Mouse (Mus musculus) forebrain, embryonic 10.5 days (tissue): ENCODE measurements around the gene Traf2. TPM values are rescaled to one million over a fixed set of nuclear protein-coding genes. Genes with fewer than 3 reads are reported as not detected.

ENCODE experiments used
- DNase-seq: peaks from one replicate; pipeline ENCODE4 v3.0.0-alpha.2; 2017; ENCODE audit warnings: low spot score; ENCODE audit errors: extremely low spot score
- H3K27ac ChIP-seq: fragments of 300-500 bp; sonication (generic); 2 replicates; pipeline ENCODE4 v1.5.1; 2016; ENCODE audit warnings: mild to moderate bottlenecking
- H3K27me3 ChIP-seq: fragments of 300-500 bp; sonication (generic); 2 replicates; pipeline ENCODE4 v1.6.1; 2016; ENCODE audit warnings: mild to moderate bottlenecking; ENCODE audit not compliant: poor library complexity, severe bottlenecking
- H3K36me3 ChIP-seq: fragments of 300-500 bp; sonication (generic); replicated peaks from 2 replicates; pipeline ENCODE4 v1.6.1; 2016; ENCODE audit warnings: mild to moderate bottlenecking, moderate library complexity
- H3K4me1 ChIP-seq: fragments of 300-500 bp; sonication (generic); 2 replicates; pipeline ENCODE4 v1.6.1; 2016
- H3K4me3 ChIP-seq: fragments of 300-500 bp; sonication (generic); 2 replicates; pipeline ENCODE4 v1.5.1; 2016; ENCODE audit warnings: mild to moderate bottlenecking, moderate library complexity
- H3K9me3 ChIP-seq: fragments of 300-500 bp; sonication (generic); 2 replicates; pipeline ENCODE4 v1.6.1; 2016; ENCODE audit warnings: mild to moderate bottlenecking, moderate library complexity
- WGBS: fragments of 180-500 bp; shearing (Covaris S2); methylation state at CpG from one replicate; pipeline ENCODE4 v1.1.7; 2016; 5-methylcytosine and 5-hydroxymethylcytosine counted together
- polyA plus RNA-seq: library from polyadenylated mRNA; unstranded; fragments of >200 nt; fragmentation: Nextera tagmentation; extraction: Ambion mirVana; gene quantifications from 2 replicates; pipeline ENCODE4 v1.2.1, GENCODE M21; 2016

Gene Traf2
- polyA plus RNA-seq, 1 experiment from 2014 or later = 42.6 TPM

- Histone ChIP-seq H3K36me3 (peaks cover 12% of the 10 kb centered on the region), H3K9me3 (no peaks in the 10 kb centered on the region), H3K4me1 (no peaks in the 10 kb centered on the region), H3K27ac (no peak overlapping the region), H3K27me3 (no peaks in the 10 kb centered on the region), H3K4me3 (no peak overlapping the region)
- 75% methylated on average over 3 of the region's 3 CpGs for whole genome bisulfite sequencing
- DNase-seq = no peak
These were observed 36.8 kb downstream of the Traf2 start for GRCm38 (mm10) chr2:25509912-25510311.

- H3K27me3 ChIP-seq = no peaks in the 10 kb centered on the region
- H3K36me3 ChIP-seq = peaks cover 35% of the 10 kb centered on the region
- H3K27ac ChIP-seq = no peak overlapping the region
- H3K4me1 ChIP-seq = peaks cover 4% of the 10 kb centered on the region
- H3K9me3 ChIP-seq = no peaks in the 10 kb centered on the region
- 31% methylated on average over 5 of the region's 5 CpGs for WGBS
- no peak for DNase-seq
- H3K4me3 ChIP-seq = no peak overlapping the region
These were observed 39.8 kb downstream of the Traf2 start for GRCm38 (mm10) chr2:25506964-25507363.

GRCm38 (mm10) chr2:25505860-25506259, 40.9 kb downstream of the Traf2 start:
- WGBS = 97% methylated on average over 4 of the region's 4 CpGs
- H3K4me3 ChIP-seq = no peak overlapping the region
- no peak for DNase-seq
- no peaks in the 10 kb centered on the region for H3K27me3 ChIP-seq
- peaks cover 14% of the 10 kb centered on the region for H3K4me1 ChIP-seq
- no peaks in the 10 kb centered on the region for H3K9me3 ChIP-seq
- peaks cover 35% of the 10 kb centered on the region for H3K36me3 ChIP-seq
- H3K27ac ChIP-seq = no peak overlapping the region

- 83% methylated on average over 1 of the region's 1 CpGs for WGBS
These were observed 41.7 kb downstream of the Traf2 start for GRCm38 (mm10) chr2:25505000-25505399.

GRCm38 (mm10) chr2:25504538-25504937, 42.2 kb downstream of the Traf2 start:
- no peak for DNase-seq
- Histone ChIP-seq H3K9me3 (no peaks in the 10 kb centered on the region), H3K27ac (no peak overlapping the region), H3K4me1 (peaks cover 23% of the 10 kb centered on the region), H3K36me3 (peaks cover 35% of the 10 kb centered on the region), H3K27me3 (no peaks in the 10 kb centered on the region), H3K4me3 (no peak overlapping the region)
- WGBS = 96% methylated on average over 19 of the region's 19 CpGs

More at GRCm38 (mm10) chr2:25505000-25505399, 41.7 kb downstream of the Traf2 start:
- no peak overlapping the region for H3K4me3 ChIP-seq
- H3K4me1 ChIP-seq = peaks cover 18% of the 10 kb centered on the region
- no peak for DNase-seq
- no peaks in the 10 kb centered on the region for H3K27me3 ChIP-seq
- H3K36me3 ChIP-seq = peaks cover 35% of the 10 kb centered on the region
- H3K9me3 ChIP-seq = no peaks in the 10 kb centered on the region
- H3K27ac ChIP-seq = no peak overlapping the region

- Histone ChIP-seq H3K27ac (no peak overlapping the region), H3K36me3 (peaks cover 35% of the 10 kb centered on the region), H3K27me3 (no peaks in the 10 kb centered on the region), H3K4me1 (peaks cover 31% of the 10 kb centered on the region), H3K4me3 (no peak overlapping the region), H3K9me3 (no peaks in the 10 kb centered on the region)
- WGBS = 87% methylated on average over 3 of the region's 3 CpGs
- DNase-seq = no peak
These were observed 44.0 kb downstream of the Traf2 start for GRCm38 (mm10) chr2:25502726-25503125.

GRCm38 (mm10) chr2:25501593-25502486, 44.9 kb downstream of the Traf2 start, which contains the start of gene C8g:
Gene C8g (minus strand): TSS chr2:25501719.
- Histone ChIP-seq H3K4me1 (peaks cover 35% of the 10 kb centered on the region), H3K27me3 (no peaks in the 10 kb centered on the region), H3K27ac (peak within 1 kb of the TSS; percentile 94), H3K4me3 (peak within 1 kb of the TSS; percentile 94), H3K36me3 (peaks cover 35% of the 10 kb centered on the region), H3K9me3 (no peaks in the 10 kb centered on the region)
- 78% methylated on average over 20 of the region's 20 CpGs for WGBS
- DNase-seq = no peak

- Histone ChIP-seq H3K27ac (peak within 1 kb of the TSS; percentile 94), H3K27me3 (no peaks in the 10 kb centered on the region), H3K4me3 (peak within 1 kb of the TSS; percentile 94), H3K4me1 (peaks cover 35% of the 10 kb centered on the region), H3K36me3 (peaks cover 32% of the 10 kb centered on the region), H3K9me3 (no peaks in the 10 kb centered on the region)
- 1% methylated on average over 44 of the region's 44 CpGs for WGBS
- peak; percentile 95 for DNase-seq
These were observed 45.9 kb downstream of the Traf2 start, which contains the start of gene Fbxw5 for GRCm38 (mm10) chr2:25500576-25501405. Gene Fbxw5 (plus strand): TSS chr2:25500750.

GRCm38 (mm10) chr2:25500071-25500575, 46.6 kb downstream of the Traf2 start:
- H3K27me3 ChIP-seq = no peaks in the 10 kb centered on the region
- H3K27ac ChIP-seq = peak overlapping the region; percentile 94
- WGBS = 74% methylated on average over 6 of the region's 6 CpGs
- peaks cover 25% of the 10 kb centered on the region for H3K36me3 ChIP-seq
- H3K4me1 ChIP-seq = peaks cover 35% of the 10 kb centered on the region
- no peaks in the 10 kb centered on the region for H3K9me3 ChIP-seq
- DNase-seq = no peak
- peak overlapping the region; percentile 94 for H3K4me3 ChIP-seq

GRCm38 (mm10) chr2:25498622-25499478, 47.9 kb downstream of the Traf2 start:
- 80% methylated on average over 15 of the region's 15 CpGs for WGBS
- Histone ChIP-seq H3K9me3 (no peaks in the 10 kb centered on the region), H3K27ac (0 out of 2 replicates have a peak overlapping the region, but pooled peaks have one; percentile 48), H3K4me3 (no peak overlapping the region), H3K36me3 (peaks cover 13% of the 10 kb centered on the region), H3K27me3 (no peaks in the 10 kb centered on the region), H3K4me1 (peaks cover 35% of the 10 kb centered on the region)
- no peak for DNase-seq

GRCm38 (mm10) chr2:25497846-25498575, 48.7 kb downstream of the Traf2 start:
- peaks cover 4% of the 10 kb centered on the region for H3K36me3 ChIP-seq
- no peak overlapping the region; the same call in 1 of the 2 replicates for H3K4me3 ChIP-seq
- no peaks in the 10 kb centered on the region for H3K9me3 ChIP-seq
- H3K4me1 ChIP-seq = peaks cover 35% of the 10 kb centered on the region
- no peak for DNase-seq
- WGBS = 65% methylated on average over 6 of the region's 6 CpGs
- peak overlapping the region; percentile 48 for H3K27ac ChIP-seq
- H3K27me3 ChIP-seq = no peaks in the 10 kb centered on the region
